Mouse (Mus musculus): ENCODE data around the gene Gdap2. TPM values are rescaled to one million over a fixed set of nuclear protein-coding genes. Genes with fewer than 3 reads are reported as not detected.

Gene Gdap2
- polyA plus RNA-seq (2012; ENCODE audit: insufficient read depth, low replicate concordance): 0.51 TPM in 1 of 2 replicates, not detected in the other

- no peaks in the 10 kb centered on the region for H3K27me3 ChIP-seq (replicated peaks)
- TF ChIP-seq FLI1 (IDR thresholded peaks at IDR 0.05; ENCODE audit: low read length) (peak; percentile 97), GATA1 (IDR thresholded peaks at IDR 0.05; ENCODE audit: borderline replicate concordance, low read length) (no peak)
- H3K9me3 ChIP-seq: no peaks in the 10 kb centered on the region
- H3K4me1 ChIP-seq: peaks cover 41% of the 10 kb centered on the region
- peak within 1 kb of the TSS; percentile 98 for H3K4me3 ChIP-seq (replicated peaks)
- H3K36me3 ChIP-seq (replicated peaks; ENCODE audit: low read length): peaks cover 47% of the 10 kb centered on the region
Measured at GRCm38 (mm10) chr3:100162315-100163105, at the start of gene Gdap2, which contains the start of gene Wdr3. TSS of gene Gdap2 (plus strand) at chr3:100162381. TSS of gene Wdr3 (minus strand) at chr3:100162407.

DNA sequence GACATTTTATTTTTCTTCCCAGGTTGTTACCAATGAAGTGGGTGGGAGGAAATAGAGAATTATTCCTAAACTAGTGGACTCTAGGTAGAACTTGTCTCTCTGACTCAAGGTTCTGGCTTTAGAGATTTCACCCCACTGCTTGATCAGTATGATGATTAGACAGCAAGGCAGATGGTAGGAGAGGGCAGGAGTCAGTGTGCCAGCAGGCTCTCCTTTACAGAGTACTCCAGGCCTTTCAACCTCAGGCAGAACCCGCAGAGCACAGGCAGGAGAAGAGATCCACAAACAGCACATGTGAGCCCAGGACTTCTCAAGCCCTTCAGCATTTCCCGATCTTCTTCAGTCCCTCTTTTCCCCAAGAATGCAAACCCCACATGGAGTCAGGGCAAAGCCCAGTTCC lies 43.5 kb upstream of the Gdap2 start:
- no peak overlapping the region for H3K4me3 ChIP-seq (replicated peaks)
- H3K4me1 ChIP-seq: peaks cover 2% of the 10 kb centered on the region; the same call in 1 of the 2 replicates

GRCm38 (mm10) chr3:100121961-100122360 lies 40.2 kb upstream of the Gdap2 start:
- no peaks in the 10 kb centered on the region for H3K36me3 ChIP-seq (replicated peaks; ENCODE audit: low read length)
- TF ChIP-seq GATA1 (IDR thresholded peaks at IDR 0.05; ENCODE audit: borderline replicate concordance, low read length) (no peak), FLI1 (IDR thresholded peaks at IDR 0.05; ENCODE audit: low read length) (no peak)
- peaks cover 3% of the 10 kb centered on the region; the same call in 1 of the 2 replicates for H3K4me1 ChIP-seq
- no peak overlapping the region for H3K4me3 ChIP-seq (replicated peaks)
- H3K9me3 ChIP-seq: no peaks in the 10 kb centered on the region
- H3K27me3 ChIP-seq (replicated peaks): no peaks in the 10 kb centered on the region

More for the DNA sequence above, 43.5 kb upstream of the Gdap2 start:
- Histone ChIP-seq H3K36me3 (replicated peaks; ENCODE audit: low read length) (no peaks in the 10 kb centered on the region), H3K9me3 (peaks cover under 1% of the 10 kb centered on the region; the same call in 1 of the 2 replicates), H3K27me3 (replicated peaks) (no peaks in the 10 kb centered on the region)
- TF ChIP-seq GATA1 (IDR thresholded peaks at IDR 0.05; ENCODE audit: borderline replicate concordance, low read length): no peak
- TF ChIP-seq FLI1 (IDR thresholded peaks at IDR 0.05; ENCODE audit: low read length): no peak

DNA sequence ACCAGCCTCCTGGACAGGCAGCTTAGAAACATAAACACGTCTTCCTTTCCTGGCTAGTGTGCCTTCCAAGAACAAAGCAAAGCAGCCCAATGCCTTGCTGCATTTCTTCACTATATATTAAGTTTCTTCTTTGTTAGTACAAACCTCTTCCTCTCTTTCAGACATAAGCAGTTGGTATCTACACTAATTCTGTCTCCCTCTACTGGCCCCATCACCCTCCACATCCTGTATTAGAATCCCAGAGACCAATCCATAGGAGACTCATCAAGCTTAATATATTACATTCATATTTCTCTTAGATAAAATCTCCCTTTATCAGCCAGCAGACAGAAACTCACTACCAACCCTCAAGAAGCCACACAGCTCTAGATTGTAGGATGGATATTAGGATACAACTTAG lies 39.7 kb upstream of the Gdap2 start:
- Histone ChIP-seq H3K36me3 (replicated peaks; ENCODE audit: low read length) (no peaks in the 10 kb centered on the region), H3K9me3 (no peaks in the 10 kb centered on the region), H3K4me1 (peaks cover 3% of the 10 kb centered on the region; the same call in 1 of the 2 replicates), H3K27me3 (replicated peaks) (no peaks in the 10 kb centered on the region), H3K4me3 (replicated peaks) (no peak overlapping the region)
- TF ChIP-seq GATA1 (IDR thresholded peaks at IDR 0.05; ENCODE audit: borderline replicate concordance, low read length): no peak
- TF ChIP-seq FLI1 (IDR thresholded peaks at IDR 0.05; ENCODE audit: low read length): no peak

DNA sequence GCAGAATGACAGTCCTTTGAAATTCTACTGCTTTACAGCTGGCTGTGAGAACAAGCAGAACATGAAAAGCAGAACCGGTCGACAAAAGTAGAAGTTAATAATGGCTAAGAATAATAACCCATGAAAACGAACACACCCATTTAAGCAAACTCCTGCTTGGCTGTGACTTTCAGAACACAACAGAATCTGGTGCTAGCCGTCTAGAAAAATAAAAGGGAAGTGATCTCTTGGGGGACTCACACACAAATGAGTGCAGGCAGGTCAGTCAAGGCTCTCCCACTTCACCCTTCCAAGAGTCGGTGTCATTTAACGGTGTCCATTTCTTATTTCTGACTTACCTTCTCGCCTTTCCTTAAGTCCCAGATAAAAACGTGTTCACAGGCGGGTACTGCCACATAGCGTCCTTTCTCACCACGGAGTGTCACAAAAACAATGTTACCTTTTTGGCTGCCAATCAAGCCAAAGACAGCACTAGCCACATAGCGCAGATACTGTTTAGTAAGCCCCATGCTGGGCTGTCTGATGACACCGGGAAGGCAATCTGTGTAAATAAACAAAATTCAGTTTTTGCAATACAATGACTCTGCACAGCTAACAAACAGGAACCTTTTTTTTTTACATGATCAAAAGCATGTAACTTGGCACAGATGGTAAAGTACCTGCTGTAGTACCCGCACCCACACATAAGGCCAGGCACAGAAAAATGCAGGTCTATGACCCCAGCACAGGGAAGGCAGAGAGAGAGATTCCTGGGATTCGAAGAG lies 1.3 kb upstream of the Gdap2 start:
- Histone ChIP-seq H3K36me3 (replicated peaks; ENCODE audit: low read length) (peaks cover 51% of the 10 kb centered on the region), H3K4me3 (replicated peaks) (peak overlapping the region; percentile 98)
- TF ChIP-seq GATA1 (IDR thresholded peaks at IDR 0.05; ENCODE audit: borderline replicate concordance, low read length) (no peak), FLI1 (IDR thresholded peaks at IDR 0.05; ENCODE audit: low read length) (no peak)

GRCm38 (mm10) chr3:100161665-100162314 lies 391 bp upstream of the Gdap2 start:
- TF ChIP-seq FLI1 (IDR thresholded peaks at IDR 0.05; ENCODE audit: low read length): no peak
- no peak for TF ChIP-seq GATA1 (IDR thresholded peaks at IDR 0.05; ENCODE audit: borderline replicate concordance, low read length)
- Histone ChIP-seq H3K36me3 (replicated peaks; ENCODE audit: low read length) (peaks cover 51% of the 10 kb centered on the region), H3K9me3 (no peaks in the 10 kb centered on the region), H3K4me3 (replicated peaks) (peak overlapping the region; percentile 98), H3K4me1 (peaks cover 36% of the 10 kb centered on the region), H3K27me3 (replicated peaks) (no peaks in the 10 kb centered on the region)

More for the DNA sequence above, 1.3 kb upstream of the Gdap2 start:
- no peaks in the 10 kb centered on the region for H3K9me3 ChIP-seq
- H3K27me3 ChIP-seq (replicated peaks): no peaks in the 10 kb centered on the region
- H3K4me1 ChIP-seq: peaks cover 26% of the 10 kb centered on the region

GRCm38 (mm10) chr3:100163556-100163955 lies 1.4 kb downstream of the Gdap2 start:
- Histone ChIP-seq H3K9me3 (no peaks in the 10 kb centered on the region), H3K4me3 (replicated peaks) (peak overlapping the region; percentile 59), H3K27me3 (replicated peaks) (no peaks in the 10 kb centered on the region), H3K4me1 (peaks cover 51% of the 10 kb centered on the region), H3K36me3 (replicated peaks; ENCODE audit: low read length) (peaks cover 41% of the 10 kb centered on the region)
- TF ChIP-seq GATA1 (IDR thresholded peaks at IDR 0.05; ENCODE audit: borderline replicate concordance, low read length) (no peak), FLI1 (IDR thresholded peaks at IDR 0.05; ENCODE audit: low read length) (no peak)

DNA sequence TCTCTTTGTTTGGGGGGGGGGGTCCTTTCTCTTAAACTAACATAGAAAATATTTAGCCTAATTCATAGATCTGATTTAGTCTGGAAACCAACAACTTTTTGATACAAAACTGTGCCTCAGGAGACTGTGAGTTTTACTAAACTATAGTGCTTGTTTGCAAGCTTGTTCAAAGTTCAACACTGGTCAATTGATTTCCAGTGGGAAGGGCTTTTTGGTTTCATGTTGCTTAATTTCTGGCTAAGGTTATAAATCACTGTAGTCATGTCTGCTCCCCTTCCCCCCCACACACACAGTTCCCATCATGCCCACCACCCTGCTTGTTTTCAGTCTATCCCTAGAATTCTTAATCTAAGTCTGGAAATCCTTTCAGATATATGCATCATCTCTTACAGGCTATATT lies 2.8 kb downstream of the Gdap2 start:
- Histone ChIP-seq H3K4me1 (peaks cover 54% of the 10 kb centered on the region), H3K4me3 (replicated peaks) (no peak overlapping the region), H3K36me3 (replicated peaks; ENCODE audit: low read length) (peaks cover 41% of the 10 kb centered on the region), H3K27me3 (replicated peaks) (no peaks in the 10 kb centered on the region), H3K9me3 (no peaks in the 10 kb centered on the region)
- TF ChIP-seq FLI1 (IDR thresholded peaks at IDR 0.05; ENCODE audit: low read length) (no peak), GATA1 (IDR thresholded peaks at IDR 0.05; ENCODE audit: borderline replicate concordance, low read length) (no peak)

GRCm38 (mm10) chr3:100176031-100176430 lies 13.8 kb downstream of the Gdap2 start:
- Histone ChIP-seq H3K27me3 (replicated peaks) (no peaks in the 10 kb centered on the region), H3K4me1 (no peaks in the 10 kb centered on the region; the same call in 1 of the 2 replicates), H3K4me3 (replicated peaks) (no peak overlapping the region), H3K9me3 (no peaks in the 10 kb centered on the region), H3K36me3 (replicated peaks; ENCODE audit: low read length) (peaks cover 92% of the 10 kb centered on the region)
- no peak for TF ChIP-seq FLI1 (IDR thresholded peaks at IDR 0.05; ENCODE audit: low read length)
- TF ChIP-seq GATA1 (IDR thresholded peaks at IDR 0.05; ENCODE audit: borderline replicate concordance, low read length): no peak
